Mouse (Mus musculus) small intestine, adult 2 months (tissue): ENCODE results near the gene Tmem231.

ENCODE experiments used
- CTCF ChIP-seq: fragments of 200-500 bp; IDR thresholded peaks from 2 replicates; pipeline ENCODE4 v1.5.1; 2012; ENCODE audit warnings: low read depth, mild to moderate bottlenecking, control low read depth, inconsistent platforms, low read length, moderate library complexity, mixed read lengths; ENCODE audit not compliant: insufficient replicate concordance, insufficient read length; ENCODE audit errors: extremely low read depth
- POLR2A ChIP-seq: fragments of 200-500 bp; IDR thresholded peaks from 2 replicates; pipeline ENCODE4 v1.6.1; 2012; ENCODE audit warnings: low read depth, mild to moderate bottlenecking, control low read depth, inconsistent platforms, low read length, moderate library complexity

- TF ChIP-seq CTCF (no peak), POLR2A (no peak)
Observed at GRCm38 (mm10) chr8:111963091-111963490, 29.4 kb upstream of the Tmem231 start.
